Mouse (Mus musculus): ENCODE results near the gene Atp1a4. TPM values are rescaled to one million over a fixed set of nuclear protein-coding genes. Genes with fewer than 3 reads are reported as not detected.
A peak's percentile ranks its signal among the peaks of the same experiment; 100 is the strongest.

The Atp1a4 gene
- polyA plus RNA-seq, 2 experiments, result 0.03 TPM; not detected in 1

GRCm38 (mm10) chr1:172297611-172298537 lies 39.7 kb upstream of the Atp1a4 start, which contains the start of gene Atp1a2:
Gene Atp1a2 (minus strand): TSS chr1:172298064.
- Histone ChIP-seq H3K4me1 (ENCODE audit: control insufficient read depth, insufficient read depth, low read length) (peaks cover 35% of the 10 kb centered on the region), H3K27ac (replicated peaks; ENCODE audit: low read depth, low read length) (peak within 1 kb of the TSS; percentile 59), H3K9me3 (ENCODE audit: control insufficient read depth, low read length) (no peaks in the 10 kb centered on the region), H3K4me2 (replicated peaks; ENCODE audit: low read depth, low read length, severe bottlenecking) (peak within 1 kb of the TSS; percentile 37), H3K9ac (ENCODE audit: low read depth, low read length, severe bottlenecking) (peak within 1 kb of the TSS; percentile 40), H3K36me3 (ENCODE audit: control insufficient read depth, insufficient read depth, low read length) (no peaks in the 10 kb centered on the region), H3K4me3 (replicated peaks; ENCODE audit: low read length) (peak within 1 kb of the TSS; percentile 21), H3K27me3 (ENCODE audit: control insufficient read depth, insufficient read depth, low read length) (no peaks in the 10 kb centered on the region)
- peak; percentile 71 for ATAC-seq (ENCODE audit: low FRiP score, low read depth)
- peak; percentile 55 for DNase-seq (ENCODE audit: low spot score)
- TF ChIP-seq POLR2A (IDR thresholded peaks at IDR 0.05; ENCODE audit: borderline replicate concordance, extremely low read depth, insufficient read depth, insufficient read length), result no peak
- 9% methylated on average over 16 of the region's 16 CpGs for WGBS

- Histone ChIP-seq H3K27me3 (ENCODE audit: control insufficient read depth, insufficient read depth, low read length) (no peaks in the 10 kb centered on the region), H3K27ac (replicated peaks; ENCODE audit: low read depth, low read length) (peak overlapping the region; percentile 59; the same call in 1 of the 2 replicates), H3K4me1 (ENCODE audit: control insufficient read depth, insufficient read depth, low read length) (peaks cover 35% of the 10 kb centered on the region), H3K9me3 (ENCODE audit: control insufficient read depth, low read length) (no peaks in the 10 kb centered on the region), H3K4me3 (replicated peaks; ENCODE audit: low read length) (peak overlapping the region; percentile 21), H3K4me2 (replicated peaks; ENCODE audit: low read depth, low read length, severe bottlenecking) (peak overlapping the region; percentile 37), H3K9ac (ENCODE audit: low read depth, low read length, severe bottlenecking) (peak overlapping the region; percentile 40), H3K36me3 (ENCODE audit: control insufficient read depth, insufficient read depth, low read length) (no peaks in the 10 kb centered on the region)
- DNase-seq (ENCODE audit: low spot score) (no peak), ATAC-seq (ENCODE audit: low FRiP score, low read depth) (no peak)
- TF ChIP-seq POLR2A (IDR thresholded peaks at IDR 0.05; ENCODE audit: borderline replicate concordance, extremely low read depth, insufficient read depth, insufficient read length), result no peak
- 81% methylated on average over 6 of the region's 6 CpGs for WGBS
Observed at GRCm38 (mm10) chr1:172296816-172297510, 38.7 kb upstream of the Atp1a4 start.

DNA sequence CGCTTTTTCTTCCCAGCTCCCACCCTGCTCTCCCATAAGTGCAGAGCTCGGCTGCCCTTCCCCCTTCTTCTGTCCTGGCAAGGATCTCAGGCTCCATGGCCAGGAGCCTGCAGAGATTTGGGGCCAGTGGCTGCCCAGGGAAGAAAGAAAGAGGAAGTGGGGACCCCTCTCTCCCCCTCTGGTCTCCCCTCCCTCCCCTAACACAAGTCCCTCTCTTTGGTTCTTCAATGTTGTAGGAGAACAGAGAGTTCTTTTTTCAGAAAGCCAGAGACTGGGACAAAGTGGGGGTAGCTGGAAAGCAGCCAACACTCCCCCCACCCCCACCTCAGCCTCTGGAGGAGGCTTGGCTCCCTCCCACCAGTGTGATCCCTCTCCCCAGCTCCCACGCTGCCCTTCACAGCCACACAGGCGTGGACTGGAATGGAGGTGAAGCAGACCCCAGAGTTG lies 37.6 kb upstream of the Atp1a4 start:
- peak overlapping the region; percentile 37 for H3K4me2 ChIP-seq (replicated peaks; ENCODE audit: low read depth, low read length, severe bottlenecking)
- peak overlapping the region; percentile 53 for H3K27ac ChIP-seq (replicated peaks; ENCODE audit: low read depth, low read length)
- H3K36me3 ChIP-seq (ENCODE audit: control insufficient read depth, insufficient read depth, low read length), result no peaks in the 10 kb centered on the region
- H3K4me1 ChIP-seq (ENCODE audit: control insufficient read depth, insufficient read depth, low read length), result peaks cover 30% of the 10 kb centered on the region
- TF ChIP-seq POLR2A (IDR thresholded peaks at IDR 0.05; ENCODE audit: borderline replicate concordance, extremely low read depth, insufficient read depth, insufficient read length), result no peak
- H3K27me3 ChIP-seq (ENCODE audit: control insufficient read depth, insufficient read depth, low read length), result no peaks in the 10 kb centered on the region
- H3K4me3 ChIP-seq (replicated peaks; ENCODE audit: low read length), result no peak overlapping the region
- no peak overlapping the region for H3K9ac ChIP-seq (ENCODE audit: low read depth, low read length, severe bottlenecking)
- no peaks in the 10 kb centered on the region for H3K9me3 ChIP-seq (ENCODE audit: control insufficient read depth, low read length)
- peak; percentile 30 for DNase-seq (ENCODE audit: low spot score)
- ATAC-seq (ENCODE audit: low FRiP score, low read depth), result peak; percentile 41
- 19% methylated on average over 4 of the region's 4 CpGs for WGBS

GRCm38 (mm10) chr1:172293449-172293848 lies 35.2 kb upstream of the Atp1a4 start:
- no peak for ATAC-seq (ENCODE audit: low FRiP score, low read depth)
- H3K4me2 ChIP-seq (replicated peaks; ENCODE audit: low read depth, low read length, severe bottlenecking), result no peak overlapping the region
- no peak for DNase-seq (ENCODE audit: low spot score)
- no peak overlapping the region for H3K9ac ChIP-seq (ENCODE audit: low read depth, low read length, severe bottlenecking)
- H3K27me3 ChIP-seq (ENCODE audit: control insufficient read depth, insufficient read depth, low read length), result no peaks in the 10 kb centered on the region
- H3K9me3 ChIP-seq (ENCODE audit: control insufficient read depth, low read length), result no peaks in the 10 kb centered on the region
- TF ChIP-seq POLR2A (IDR thresholded peaks at IDR 0.05; ENCODE audit: borderline replicate concordance, extremely low read depth, insufficient read depth, insufficient read length), result no peak
- H3K4me1 ChIP-seq (ENCODE audit: control insufficient read depth, insufficient read depth, low read length), result peaks cover 24% of the 10 kb centered on the region
- no peak overlapping the region for H3K4me3 ChIP-seq (replicated peaks; ENCODE audit: low read length)
- WGBS, result 90% methylated on average over 11 of the region's 11 CpGs
- H3K27ac ChIP-seq (replicated peaks; ENCODE audit: low read depth, low read length), result no peak overlapping the region
- H3K36me3 ChIP-seq (ENCODE audit: control insufficient read depth, insufficient read depth, low read length), result no peaks in the 10 kb centered on the region

DNA sequence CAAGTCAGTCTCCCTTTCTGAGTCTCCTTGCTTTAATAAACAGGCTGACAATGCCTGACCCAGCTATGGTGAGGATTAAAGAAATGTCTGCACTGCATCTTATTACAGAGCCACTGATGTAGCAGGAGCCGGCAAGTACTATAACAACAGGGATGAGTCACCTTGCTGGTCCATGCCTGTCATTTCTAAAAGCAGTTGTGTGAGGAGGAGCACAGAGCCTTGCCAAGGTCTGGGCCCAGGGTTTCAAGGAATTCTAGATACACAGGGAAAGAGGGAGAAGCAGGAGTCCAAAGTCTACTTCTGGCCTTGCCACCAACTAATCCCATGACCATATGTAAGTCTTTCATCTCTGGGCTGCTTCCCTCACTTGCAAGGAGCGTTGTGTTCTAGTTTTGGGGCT lies 34.7 kb upstream of the Atp1a4 start:
- no peak overlapping the region for H3K27ac ChIP-seq (replicated peaks; ENCODE audit: low read depth, low read length)
- ATAC-seq (ENCODE audit: low FRiP score, low read depth), result no peak
- WGBS, result 77% methylated on average over 2 of the region's 2 CpGs
- no peak for TF ChIP-seq POLR2A (IDR thresholded peaks at IDR 0.05; ENCODE audit: borderline replicate concordance, extremely low read depth, insufficient read depth, insufficient read length)
- no peaks in the 10 kb centered on the region for H3K27me3 ChIP-seq (ENCODE audit: control insufficient read depth, insufficient read depth, low read length)
- no peak overlapping the region for H3K4me2 ChIP-seq (replicated peaks; ENCODE audit: low read depth, low read length, severe bottlenecking)
- H3K36me3 ChIP-seq (ENCODE audit: control insufficient read depth, insufficient read depth, low read length), result no peaks in the 10 kb centered on the region
- no peak overlapping the region for H3K4me3 ChIP-seq (replicated peaks; ENCODE audit: low read length)
- no peak overlapping the region for H3K9ac ChIP-seq (ENCODE audit: low read depth, low read length, severe bottlenecking)
- H3K9me3 ChIP-seq (ENCODE audit: control insufficient read depth, low read length), result no peaks in the 10 kb centered on the region
- peaks cover 18% of the 10 kb centered on the region for H3K4me1 ChIP-seq (ENCODE audit: control insufficient read depth, insufficient read depth, low read length)
- no peak for DNase-seq (ENCODE audit: low spot score)

All from limb, embryonic 14.5 days (tissue).